Mouse (Mus musculus): Measurements from ENCODE around the gene Nectin2. TPM values are rescaled to one million over a fixed set of nuclear protein-coding genes. Genes with fewer than 3 reads are reported as not detected.

The Nectin2 gene
- polyA plus RNA-seq, 1 experiment from 2014 or later = 87.0 TPM

DNA sequence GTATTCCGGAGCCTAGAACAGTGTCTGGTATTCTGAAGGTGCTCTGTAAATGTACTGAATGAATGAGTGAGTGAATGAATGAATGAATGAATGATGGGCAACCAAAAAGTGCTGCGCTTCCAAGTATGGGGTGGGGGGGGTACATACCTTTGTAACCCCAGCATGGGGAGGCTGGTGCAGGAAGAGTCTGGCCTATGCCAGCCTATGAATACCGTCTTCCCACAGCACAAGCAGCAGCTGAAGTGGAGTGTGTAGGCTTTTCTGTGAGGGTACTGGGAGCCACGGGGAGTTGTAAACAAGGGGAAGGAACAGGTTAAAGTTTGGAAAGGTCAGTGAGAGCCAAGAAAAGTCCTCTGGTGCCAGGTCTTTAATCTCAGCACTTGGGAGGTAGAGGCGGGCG lies 6.5 kb downstream of the Nectin2 start:
- WGBS (ENCODE audit: insufficient replicate concordance) = 80% methylated on average over 6 of the region's 6 CpGs
- no peak overlapping the region for H3K9ac ChIP-seq (ENCODE audit: low read depth, low read length)
- no peaks in the 10 kb centered on the region for H3K9me3 ChIP-seq (replicated peaks; ENCODE audit: control insufficient read depth, low read length)
- no peak overlapping the region for H3K4me2 ChIP-seq
- no peak overlapping the region for H3K27ac ChIP-seq (ENCODE audit: low read depth, low read length)
- H3K4me1 ChIP-seq (ENCODE audit: control insufficient read depth, insufficient read depth, low read length) = peaks cover 58% of the 10 kb centered on the region
- no peak for ATAC-seq (replicated peaks; ENCODE audit: insufficient number of reproducible peaks, low FRiP score, low TSS enrichment)
- peaks cover 11% of the 10 kb centered on the region for H3K36me3 ChIP-seq (ENCODE audit: control insufficient read depth, insufficient read depth, low read length)
- no peaks in the 10 kb centered on the region for H3K27me3 ChIP-seq (ENCODE audit: control insufficient read depth, insufficient read depth, low read length)
- H3K4me3 ChIP-seq (ENCODE audit: low read depth, low read length) = no peak overlapping the region

DNA sequence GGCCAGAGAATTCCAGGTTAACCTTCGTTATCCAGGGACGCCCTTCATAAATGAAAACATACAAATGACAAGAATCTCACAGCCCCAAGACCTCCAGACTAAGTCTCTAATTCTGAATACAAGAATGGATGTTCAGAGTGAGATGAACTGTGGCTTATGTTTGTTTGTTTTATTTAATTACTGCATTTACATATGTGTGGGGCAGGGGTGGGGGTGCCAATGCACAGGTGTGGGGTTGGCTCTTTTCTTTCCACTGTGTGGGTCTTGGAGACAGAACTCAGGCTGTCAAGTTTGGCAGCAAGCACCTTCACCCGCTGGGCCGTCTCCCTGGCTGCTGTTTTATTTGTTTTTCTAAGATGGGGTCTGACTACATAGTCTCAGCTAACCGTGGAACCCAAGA lies 7.8 kb downstream of the Nectin2 start:
- no peaks in the 10 kb centered on the region for H3K27me3 ChIP-seq (ENCODE audit: control insufficient read depth, insufficient read depth, low read length)
- no peaks in the 10 kb centered on the region for H3K9me3 ChIP-seq (replicated peaks; ENCODE audit: control insufficient read depth, low read length)
- ATAC-seq (replicated peaks; ENCODE audit: insufficient number of reproducible peaks, low FRiP score, low TSS enrichment) = no peak
- no peak overlapping the region for H3K27ac ChIP-seq (ENCODE audit: low read depth, low read length)
- H3K36me3 ChIP-seq (ENCODE audit: control insufficient read depth, insufficient read depth, low read length) = peaks cover 14% of the 10 kb centered on the region
- no peak overlapping the region for H3K4me3 ChIP-seq (ENCODE audit: low read depth, low read length)
- H3K4me1 ChIP-seq (ENCODE audit: control insufficient read depth, insufficient read depth, low read length) = peaks cover 49% of the 10 kb centered on the region
- H3K4me2 ChIP-seq = no peak overlapping the region
- WGBS (ENCODE audit: insufficient replicate concordance) = 45% methylated on average over 5 of the region's 5 CpGs
- H3K9ac ChIP-seq (ENCODE audit: low read depth, low read length) = no peak overlapping the region

DNA sequence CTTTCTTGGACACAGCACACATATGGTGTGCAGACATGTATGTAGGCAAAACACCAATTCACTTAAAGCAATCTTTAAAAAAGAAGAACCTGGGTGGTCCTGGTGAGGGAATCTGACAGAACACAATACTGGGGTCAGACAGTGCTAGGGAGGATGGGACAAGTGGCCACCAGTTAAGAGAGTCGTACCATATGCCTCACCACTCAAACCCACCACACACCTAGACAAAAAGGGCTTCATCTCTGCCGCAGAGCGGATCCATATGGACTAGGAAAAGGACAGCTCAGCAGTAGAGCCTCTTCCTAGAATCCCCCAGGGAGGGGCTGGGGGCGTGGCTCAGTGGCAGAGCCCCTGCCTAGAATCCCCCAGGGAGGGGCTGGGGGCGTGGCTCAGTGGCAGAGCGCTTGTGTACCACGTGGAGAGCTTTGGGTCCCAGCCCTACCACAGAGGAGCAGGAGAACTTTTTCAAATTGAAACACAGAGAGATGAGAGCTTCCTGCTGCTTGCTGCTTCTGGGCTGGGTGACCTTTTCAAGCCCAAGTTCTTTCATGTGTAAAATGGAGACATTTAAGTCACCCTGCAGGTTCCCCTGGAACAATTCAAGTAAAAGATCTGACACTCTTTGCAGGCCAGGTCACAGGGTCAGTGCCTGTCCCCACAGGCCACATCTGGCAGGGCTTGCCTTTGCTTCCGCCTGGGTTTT lies 8.8 kb downstream of the Nectin2 start:
- Histone ChIP-seq H3K27ac (ENCODE audit: low read depth, low read length) (no peak overlapping the region), H3K4me2 (no peak overlapping the region), H3K9me3 (replicated peaks; ENCODE audit: control insufficient read depth, low read length) (no peaks in the 10 kb centered on the region), H3K27me3 (ENCODE audit: control insufficient read depth, insufficient read depth, low read length) (no peaks in the 10 kb centered on the region), H3K4me1 (ENCODE audit: control insufficient read depth, insufficient read depth, low read length) (peaks cover 40% of the 10 kb centered on the region), H3K36me3 (ENCODE audit: control insufficient read depth, insufficient read depth, low read length) (peaks cover 19% of the 10 kb centered on the region), H3K9ac (ENCODE audit: low read depth, low read length) (no peak overlapping the region), H3K4me3 (ENCODE audit: low read depth, low read length) (no peak overlapping the region)
- no peak for ATAC-seq (replicated peaks; ENCODE audit: insufficient number of reproducible peaks, low FRiP score, low TSS enrichment)
- WGBS (ENCODE audit: insufficient replicate concordance) = 21% methylated on average over 8 of the region's 8 CpGs

DNA sequence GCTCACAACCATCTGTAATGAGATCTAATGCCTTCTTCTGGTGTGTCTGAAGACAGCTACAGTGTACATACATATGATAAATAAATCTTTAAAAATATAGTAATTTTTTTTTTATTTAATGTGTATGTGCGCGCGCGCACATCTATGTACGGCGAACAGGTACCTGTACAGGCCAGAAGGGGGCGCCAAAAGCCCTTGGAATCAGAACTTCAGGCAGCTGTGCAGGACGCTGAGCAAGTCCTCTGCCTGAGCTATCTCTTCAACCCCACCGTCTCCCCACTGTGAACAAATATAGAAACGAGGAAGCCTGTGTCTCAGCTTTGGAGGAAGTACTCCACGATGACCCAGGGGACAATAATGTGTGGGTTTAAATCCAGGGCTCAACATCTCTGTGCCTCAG lies 10.0 kb downstream of the Nectin2 start:
- Histone ChIP-seq H3K4me2 (no peak overlapping the region), H3K9me3 (replicated peaks; ENCODE audit: control insufficient read depth, low read length) (no peaks in the 10 kb centered on the region), H3K27ac (ENCODE audit: low read depth, low read length) (no peak overlapping the region), H3K9ac (ENCODE audit: low read depth, low read length) (no peak overlapping the region), H3K27me3 (ENCODE audit: control insufficient read depth, insufficient read depth, low read length) (no peaks in the 10 kb centered on the region), H3K36me3 (ENCODE audit: control insufficient read depth, insufficient read depth, low read length) (peaks cover 23% of the 10 kb centered on the region), H3K4me1 (ENCODE audit: control insufficient read depth, insufficient read depth, low read length) (peaks cover 29% of the 10 kb centered on the region), H3K4me3 (ENCODE audit: low read depth, low read length) (no peak overlapping the region)
- WGBS (ENCODE audit: insufficient replicate concordance) = 82% methylated on average over 11 of the region's 11 CpGs
- no peak for ATAC-seq (replicated peaks; ENCODE audit: insufficient number of reproducible peaks, low FRiP score, low TSS enrichment)

DNA sequence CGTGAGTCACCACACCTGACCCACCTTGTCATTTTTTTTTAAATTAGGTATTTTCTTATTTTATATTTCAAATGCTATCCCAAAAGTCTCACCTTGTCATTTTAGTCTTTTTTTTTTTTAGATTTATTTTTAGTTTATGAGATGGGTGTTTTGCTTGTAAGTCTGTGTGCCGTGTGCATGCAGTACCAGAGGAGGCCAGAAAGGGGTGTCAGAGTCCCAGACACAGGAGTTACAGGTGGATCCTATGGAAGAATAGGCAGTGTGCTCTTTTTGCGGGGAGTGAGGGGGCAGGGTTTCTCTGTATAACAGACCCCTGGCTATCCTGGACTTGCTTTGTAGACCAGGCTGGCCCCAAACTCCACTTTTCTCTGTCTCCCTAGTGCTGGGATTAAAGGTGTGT lies 11.5 kb downstream of the Nectin2 start:
- no peak for ATAC-seq (replicated peaks; ENCODE audit: insufficient number of reproducible peaks, low FRiP score, low TSS enrichment)
- Histone ChIP-seq H3K4me1 (ENCODE audit: control insufficient read depth, insufficient read depth, low read length) (peaks cover 14% of the 10 kb centered on the region), H3K4me2 (no peak overlapping the region), H3K27ac (ENCODE audit: low read depth, low read length) (no peak overlapping the region), H3K9me3 (replicated peaks; ENCODE audit: control insufficient read depth, low read length) (no peaks in the 10 kb centered on the region), H3K9ac (ENCODE audit: low read depth, low read length) (no peak overlapping the region), H3K4me3 (ENCODE audit: low read depth, low read length) (no peak overlapping the region), H3K36me3 (ENCODE audit: control insufficient read depth, insufficient read depth, low read length) (peaks cover 27% of the 10 kb centered on the region), H3K27me3 (ENCODE audit: control insufficient read depth, insufficient read depth, low read length) (no peaks in the 10 kb centered on the region)
- 84% methylated on average over 3 of the region's 3 CpGs for WGBS (ENCODE audit: insufficient replicate concordance)

DNA sequence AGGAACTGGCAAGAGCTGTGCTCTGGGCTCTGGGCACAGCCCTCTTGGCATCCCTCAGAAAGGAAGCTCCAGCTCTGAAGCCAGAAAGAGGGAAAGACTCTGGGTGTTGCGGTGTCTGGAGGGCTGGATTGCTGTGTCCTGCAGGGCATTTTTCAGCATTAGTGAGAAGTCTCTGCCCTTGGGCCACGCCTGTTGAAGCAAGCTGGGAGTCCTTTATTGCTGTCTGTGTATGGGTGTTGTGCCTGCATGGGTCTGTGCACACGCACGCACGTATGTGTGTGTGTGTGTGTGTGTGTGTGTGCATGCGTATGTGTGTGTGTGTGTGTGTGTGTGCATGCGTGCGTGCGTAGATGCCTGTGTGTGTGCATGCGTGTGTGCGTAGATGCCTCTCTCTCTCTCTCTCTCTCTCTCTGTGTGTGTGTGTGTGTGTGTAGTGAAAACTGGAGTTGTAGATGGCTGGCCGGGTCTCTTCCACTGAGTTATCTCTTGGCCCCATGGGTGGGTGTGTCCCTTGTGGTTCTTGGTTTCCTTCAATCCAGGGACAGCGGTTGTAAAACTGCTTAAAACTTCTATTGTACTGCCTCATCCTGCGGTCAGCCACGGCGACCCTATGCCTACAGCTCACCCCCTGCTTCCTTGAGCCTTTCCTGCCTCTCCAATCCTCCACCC lies 13.8 kb downstream of the Nectin2 start:
- Histone ChIP-seq H3K36me3 (ENCODE audit: control insufficient read depth, insufficient read depth, low read length) (peaks cover 36% of the 10 kb centered on the region), H3K9me3 (replicated peaks; ENCODE audit: control insufficient read depth, low read length) (no peaks in the 10 kb centered on the region), H3K9ac (ENCODE audit: low read depth, low read length) (no peak overlapping the region), H3K4me3 (ENCODE audit: low read depth, low read length) (no peak overlapping the region; the same call in 1 of the 2 replicates), H3K27me3 (ENCODE audit: control insufficient read depth, insufficient read depth, low read length) (no peaks in the 10 kb centered on the region), H3K27ac (ENCODE audit: low read depth, low read length) (peak overlapping the region; percentile 29), H3K4me1 (ENCODE audit: control insufficient read depth, insufficient read depth, low read length) (peaks cover 3% of the 10 kb centered on the region), H3K4me2 (peak overlapping the region; percentile 34)
- peak; percentile 53; the same call in 1 of the 2 replicates for ATAC-seq (replicated peaks; ENCODE audit: insufficient number of reproducible peaks, low FRiP score, low TSS enrichment)
- 82% methylated on average over 16 of the region's 16 CpGs for WGBS (ENCODE audit: insufficient replicate concordance)

DNA sequence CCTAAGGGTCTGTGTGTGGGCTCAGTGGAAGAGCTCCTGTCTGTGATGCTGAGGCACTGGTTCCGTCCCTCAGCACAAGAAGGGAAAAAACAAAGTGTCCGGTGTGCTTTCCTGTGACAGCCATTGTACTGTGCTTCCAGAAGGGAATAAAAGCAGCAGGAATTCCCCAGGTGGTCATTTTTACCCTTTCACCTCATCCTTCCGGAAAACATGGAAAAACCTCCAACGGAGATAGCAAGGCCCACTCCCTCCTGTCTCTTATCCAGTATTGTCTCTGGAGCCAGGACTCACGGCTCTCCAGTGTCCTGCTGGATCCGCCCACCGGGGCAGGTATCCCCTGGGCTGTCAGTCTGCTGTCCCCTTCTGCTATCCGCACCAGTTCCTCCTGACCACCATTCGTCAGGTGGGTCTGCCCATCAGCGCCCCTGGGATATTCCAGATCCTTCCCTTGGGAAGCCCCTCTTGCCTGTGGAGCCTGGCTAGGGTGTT lies 16.1 kb downstream of the Nectin2 start:
- no peak overlapping the region for H3K4me2 ChIP-seq
- H3K9ac ChIP-seq (ENCODE audit: low read depth, low read length) = no peak overlapping the region
- no peak overlapping the region for H3K4me3 ChIP-seq (ENCODE audit: low read depth, low read length)
- no peak overlapping the region for H3K27ac ChIP-seq (ENCODE audit: low read depth, low read length)
- H3K4me1 ChIP-seq (ENCODE audit: control insufficient read depth, insufficient read depth, low read length) = no peaks in the 10 kb centered on the region
- no peaks in the 10 kb centered on the region for H3K27me3 ChIP-seq (ENCODE audit: control insufficient read depth, insufficient read depth, low read length)
- no peaks in the 10 kb centered on the region for H3K9me3 ChIP-seq (replicated peaks; ENCODE audit: control insufficient read depth, low read length)
- ATAC-seq (replicated peaks; ENCODE audit: insufficient number of reproducible peaks, low FRiP score, low TSS enrichment) = no peak
- 83% methylated on average over 10 of the region's 10 CpGs for WGBS (ENCODE audit: insufficient replicate concordance)
- H3K36me3 ChIP-seq (ENCODE audit: control insufficient read depth, insufficient read depth, low read length) = peaks cover 42% of the 10 kb centered on the region

- Histone ChIP-seq H3K36me3 (ENCODE audit: control insufficient read depth, insufficient read depth, low read length) (peaks cover 48% of the 10 kb centered on the region), H3K4me2 (no peak overlapping the region), H3K4me3 (ENCODE audit: low read depth, low read length) (no peak overlapping the region), H3K9ac (ENCODE audit: low read depth, low read length) (no peak overlapping the region), H3K27ac (ENCODE audit: low read depth, low read length) (no peak overlapping the region), H3K9me3 (replicated peaks; ENCODE audit: control insufficient read depth, low read length) (peaks cover 5% of the 10 kb centered on the region), H3K27me3 (ENCODE audit: control insufficient read depth, insufficient read depth, low read length) (no peaks in the 10 kb centered on the region), H3K4me1 (ENCODE audit: control insufficient read depth, insufficient read depth, low read length) (no peaks in the 10 kb centered on the region)
- WGBS (ENCODE audit: insufficient replicate concordance) = 89% methylated on average over 4 of the region's 4 CpGs
- ATAC-seq (replicated peaks; ENCODE audit: insufficient number of reproducible peaks, low FRiP score, low TSS enrichment) = no peak
Observed at GRCm38 (mm10) chr7:19726541-19726940, 23.7 kb downstream of the Nectin2 start.
